ENCODE assay signal across 21 mouse cellular contexts in the genomic region with DNA sequence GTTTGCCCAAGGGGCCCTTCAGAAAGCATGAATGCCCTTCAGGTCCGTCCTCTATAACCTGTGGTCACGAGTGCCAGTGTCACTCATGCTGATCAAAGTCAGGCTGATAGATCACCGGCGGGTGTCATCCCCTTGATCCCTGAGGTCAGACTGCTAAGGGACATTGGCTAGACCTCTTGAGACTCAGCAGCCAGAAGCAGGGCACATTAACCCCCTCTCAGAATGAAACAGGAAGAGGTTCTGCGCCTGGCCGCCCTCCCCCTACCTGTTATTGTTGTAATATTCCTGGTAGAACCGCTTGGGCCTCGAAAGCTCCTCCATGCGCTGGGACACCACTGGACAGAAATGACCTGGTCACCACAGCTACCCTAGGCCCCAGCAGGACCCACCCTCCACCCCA. TPM values are rescaled to one million over a fixed set of nuclear protein-coding genes. Genes with fewer than 3 reads are reported as not detected.
"Had no signal": no experiment of that assay in that cellular context is flagged by ENCODE, and none has a peak within 500 bp of the region (broad histone marks: within the 10 kb centered on the region; RNA-seq: fewer than 3 reads in every experiment).

No protein-coding gene starts in this region.

- H3K4me2 ChIP-seq: limb, embryonic 13.5 days; liver, embryonic 15.5 days; lung, embryonic 14.5 days; midbrain, embryonic 15.5 days; neural tube, embryonic 13.5 days had no signal

- H3K9me3 ChIP-seq: limb, embryonic 13.5 days; liver, embryonic 15.5 days; midbrain, embryonic 10.5 days; midbrain, embryonic 15.5 days; neural tube, embryonic 13.5 days had no signal

- H3K27ac ChIP-seq: kidney, postnatal 0 days; limb, embryonic 13.5 days; liver, embryonic 15.5 days; midbrain, embryonic 10.5 days; midbrain, embryonic 15.5 days; neural tube, embryonic 13.5 days had no signal

- H3K27me3 ChIP-seq: midbrain, embryonic 15.5 days; neural tube, embryonic 13.5 days had no signal

- H3K36me3 ChIP-seq: limb, embryonic 13.5 days; liver, embryonic 15.5 days; midbrain, embryonic 10.5 days; midbrain, embryonic 15.5 days; neural tube, embryonic 13.5 days had no signal

- H3K9ac ChIP-seq: limb, embryonic 13.5 days; liver, embryonic 15.5 days; lung, embryonic 14.5 days; midbrain, embryonic 15.5 days; neural tube, embryonic 13.5 days had no signal

- H3K4me1 ChIP-seq: limb, embryonic 13.5 days; liver, embryonic 15.5 days; midbrain, embryonic 10.5 days; midbrain, embryonic 15.5 days; neural tube, embryonic 13.5 days had no signal

- H3K4me3 ChIP-seq: limb, embryonic 13.5 days; liver, embryonic 15.5 days; midbrain, embryonic 10.5 days; midbrain, embryonic 15.5 days; neural tube, embryonic 13.5 days had no signal

- DNase-seq: kidney, adult 8-10 months; kidney, postnatal 36 days; layer of hippocampus, adult 9-11 months; left cerebral cortex, postnatal 4 days; lung, embryonic 14.5 days; lung, postnatal 10 days; lung, postnatal 4 days; right cerebral cortex, postnatal 14 days; thymus, postnatal 4 days had no signal

RNA-seq across cellular contexts. Expression of a gene that starts 2.7 kb away (rescaled TPM):
- total RNA-seq: left cerebral cortex, postnatal 10 days; left cerebral cortex, postnatal 4 days; liver, adult 2 months; megakaryocyte, adult 5-6 weeks had no signal
- polyA plus RNA-seq: intestine, postnatal 0 days; kidney, postnatal 0 days; limb, embryonic 13.5 days; liver, adult 2 months; liver, embryonic 15.5 days; lung, embryonic 14.5 days; midbrain, embryonic 10.5 days; midbrain, embryonic 15.5 days; neural tube, embryonic 13.5 days; small intestine, adult 2 months; stomach, embryonic 14.5 days had no signal

RNA-seq across cellular contexts. Expression of a gene that starts 29.4 kb away (rescaled TPM):
- total RNA-seq: liver, adult 2 months; megakaryocyte, adult 5-6 weeks had no signal
- polyA plus RNA-seq: liver, embryonic 15.5 days; lung, embryonic 14.5 days had no signal

RNA-seq across cellular contexts. Expression of a gene that starts 53.3 kb away (rescaled TPM):
- total RNA-seq: megakaryocyte, adult 5-6 weeks had no signal
